Mouse (Mus musculus): ENCODE measurements around the gene AW822073. TPM values are rescaled to one million over a fixed set of nuclear protein-coding genes. Genes with fewer than 3 reads are reported as not detected.
"Not testable (repeated sequence)": the region's sequence is repeated elsewhere in the genome, so short reads cannot be mapped to it uniquely, and the experiment has no call there.

AW822073 gene
- polyA plus RNA-seq, 1 experiment from 2014 or later = not detected

DNA sequence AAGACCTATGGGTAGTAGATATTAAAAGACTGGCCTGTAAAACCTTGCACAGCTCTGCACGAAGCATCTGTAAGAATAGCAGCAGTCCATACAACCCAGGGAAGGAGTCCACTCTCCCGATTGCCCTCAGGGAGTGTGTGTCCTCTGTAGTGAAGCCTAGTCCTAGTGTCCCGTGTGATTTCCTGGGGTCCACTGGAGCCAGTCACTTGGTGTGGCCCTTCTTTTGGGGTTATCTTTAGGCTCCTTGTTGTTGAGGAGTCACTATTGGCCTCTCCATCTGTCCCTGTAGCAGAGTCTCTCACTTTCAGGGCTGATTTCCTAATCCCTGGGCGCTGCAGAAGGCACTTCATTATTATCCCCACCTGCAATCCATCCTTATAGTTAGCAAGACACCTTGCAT, 10.3 kb upstream of the AW822073 start:
- WGBS = 81% methylated on average over 4 of the region's 4 CpGs
- H3K9me3 ChIP-seq (ENCODE audit: control insufficient read depth, low read length) = peaks cover 19% of the 10 kb centered on the region
- H3K4me3 ChIP-seq (ENCODE audit: low read depth, low read length); DNase-seq (ENCODE audit: low spot score); H3K9ac ChIP-seq (ENCODE audit: low read length); H3K27ac ChIP-seq (ENCODE audit: low read depth, low read length); H3K4me2 ChIP-seq (ENCODE audit: low read depth, low read length, severe bottlenecking); H3K36me3 ChIP-seq (ENCODE audit: control insufficient read depth, insufficient read depth, low read length); ATAC-seq (replicated peaks; ENCODE audit: low FRiP score); H3K27me3 ChIP-seq (ENCODE audit: control insufficient read depth, insufficient read depth, low read length); H3K4me1 ChIP-seq (replicated peaks; ENCODE audit: control insufficient read depth, insufficient read depth, low read length): not testable (repeated sequence)

DNA sequence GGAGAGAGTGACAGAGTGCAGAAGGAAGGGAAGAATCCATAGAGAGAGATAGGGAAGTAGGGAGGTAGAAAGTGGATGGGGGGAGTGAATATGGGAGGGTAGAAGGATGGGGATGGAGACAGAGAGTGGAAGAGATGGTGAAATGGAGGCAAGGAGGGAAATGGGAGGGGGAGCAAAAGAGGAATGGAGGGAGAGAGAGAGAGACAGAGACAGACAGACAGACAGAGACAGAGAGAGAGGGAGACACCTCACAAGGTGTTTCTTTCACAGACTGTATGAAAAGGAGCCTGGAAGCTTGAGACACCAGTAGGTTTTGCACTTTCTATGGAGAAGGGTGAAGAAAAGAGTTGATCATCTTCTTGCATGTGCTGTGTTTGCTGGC, 9.0 kb upstream of the AW822073 start:
- ATAC-seq (replicated peaks; ENCODE audit: low FRiP score); DNase-seq (ENCODE audit: low spot score); H3K9ac ChIP-seq (ENCODE audit: low read length); H3K4me2 ChIP-seq (ENCODE audit: low read depth, low read length, severe bottlenecking); H3K36me3 ChIP-seq (ENCODE audit: control insufficient read depth, insufficient read depth, low read length); H3K4me3 ChIP-seq (ENCODE audit: low read depth, low read length); H3K4me1 ChIP-seq (replicated peaks; ENCODE audit: control insufficient read depth, insufficient read depth, low read length); H3K27me3 ChIP-seq (ENCODE audit: control insufficient read depth, insufficient read depth, low read length); H3K27ac ChIP-seq (ENCODE audit: low read depth, low read length): not testable (repeated sequence)
- peaks cover 19% of the 10 kb centered on the region for H3K9me3 ChIP-seq (ENCODE audit: control insufficient read depth, low read length)

DNA sequence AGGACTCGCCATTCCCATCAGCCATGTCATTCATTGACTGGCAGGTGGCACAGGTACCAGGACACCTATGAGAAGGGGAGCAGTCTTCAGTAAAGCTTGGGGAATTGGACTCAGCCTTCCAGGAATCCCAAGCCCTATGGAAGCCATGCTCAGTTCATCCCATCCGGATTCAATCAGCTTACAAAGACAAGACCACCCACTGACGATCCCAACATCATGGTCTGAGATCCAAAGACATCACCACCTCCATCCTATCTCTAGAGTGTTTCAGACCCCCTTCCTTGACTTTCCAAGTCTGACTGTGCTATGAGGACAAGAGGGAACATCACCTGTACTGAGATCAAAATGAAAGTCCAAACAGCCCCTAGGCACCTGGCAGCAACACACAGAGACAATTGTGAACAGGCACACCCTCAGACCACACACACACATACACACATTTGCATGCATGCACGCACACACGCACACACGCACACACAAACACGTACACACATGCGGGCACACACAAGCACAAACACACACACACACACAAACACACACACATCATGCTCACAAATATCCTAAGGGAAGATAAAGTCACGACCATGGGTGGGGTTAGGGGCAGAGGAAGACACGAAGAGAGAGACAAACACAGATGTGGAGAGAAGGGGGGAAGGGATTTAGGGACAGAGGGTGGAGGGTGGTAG, 8.5 kb upstream of the AW822073 start:
- H3K36me3 ChIP-seq (ENCODE audit: control insufficient read depth, insufficient read depth, low read length); H3K4me1 ChIP-seq (replicated peaks; ENCODE audit: control insufficient read depth, insufficient read depth, low read length); H3K9ac ChIP-seq (ENCODE audit: low read length); H3K27ac ChIP-seq (ENCODE audit: low read depth, low read length); H3K4me2 ChIP-seq (ENCODE audit: low read depth, low read length, severe bottlenecking); H3K4me3 ChIP-seq (ENCODE audit: low read depth, low read length); DNase-seq (ENCODE audit: low spot score); H3K27me3 ChIP-seq (ENCODE audit: control insufficient read depth, insufficient read depth, low read length): not testable (repeated sequence)
- 78% methylated on average over 9 of the region's 10 CpGs for WGBS
- ATAC-seq (replicated peaks; ENCODE audit: low FRiP score) = peak; percentile 58
- peaks cover 19% of the 10 kb centered on the region for H3K9me3 ChIP-seq (ENCODE audit: control insufficient read depth, low read length)

DNA sequence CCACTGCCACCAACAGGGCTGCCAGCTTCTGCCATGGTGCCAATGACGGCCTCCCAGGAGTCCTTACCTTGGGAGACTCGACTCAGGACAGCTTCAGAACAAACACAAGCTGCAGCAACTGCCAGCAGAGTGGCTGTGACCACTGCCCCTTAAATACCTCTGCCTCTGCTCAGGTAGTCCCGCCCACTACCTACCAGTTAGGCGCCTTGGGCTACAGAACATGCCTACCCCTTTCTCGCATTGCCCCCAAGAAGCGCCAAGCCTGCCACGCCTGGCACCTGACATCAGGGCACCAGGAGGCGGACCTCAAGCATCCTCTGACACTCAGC, 7.9 kb upstream of the AW822073 start, which contains the start of gene Duxf3:
Duxf3 (minus strand) TSS at position 35 of the 329 bp plus-strand sequence.
- not testable (repeated sequence) for H3K27ac ChIP-seq (ENCODE audit: low read depth, low read length); DNase-seq (ENCODE audit: low spot score); H3K9ac ChIP-seq (ENCODE audit: low read length); H3K27me3 ChIP-seq (ENCODE audit: control insufficient read depth, insufficient read depth, low read length); H3K36me3 ChIP-seq (ENCODE audit: control insufficient read depth, insufficient read depth, low read length); H3K4me2 ChIP-seq (ENCODE audit: low read depth, low read length, severe bottlenecking); H3K4me1 ChIP-seq (replicated peaks; ENCODE audit: control insufficient read depth, insufficient read depth, low read length); H3K4me3 ChIP-seq (ENCODE audit: low read depth, low read length)
- WGBS = 81% methylated on average over 5 of the region's 8 CpGs
- ATAC-seq (replicated peaks; ENCODE audit: low FRiP score) = peak; percentile 64
- H3K9me3 ChIP-seq (ENCODE audit: control insufficient read depth, low read length) = peaks cover 19% of the 10 kb centered on the region

DNA sequence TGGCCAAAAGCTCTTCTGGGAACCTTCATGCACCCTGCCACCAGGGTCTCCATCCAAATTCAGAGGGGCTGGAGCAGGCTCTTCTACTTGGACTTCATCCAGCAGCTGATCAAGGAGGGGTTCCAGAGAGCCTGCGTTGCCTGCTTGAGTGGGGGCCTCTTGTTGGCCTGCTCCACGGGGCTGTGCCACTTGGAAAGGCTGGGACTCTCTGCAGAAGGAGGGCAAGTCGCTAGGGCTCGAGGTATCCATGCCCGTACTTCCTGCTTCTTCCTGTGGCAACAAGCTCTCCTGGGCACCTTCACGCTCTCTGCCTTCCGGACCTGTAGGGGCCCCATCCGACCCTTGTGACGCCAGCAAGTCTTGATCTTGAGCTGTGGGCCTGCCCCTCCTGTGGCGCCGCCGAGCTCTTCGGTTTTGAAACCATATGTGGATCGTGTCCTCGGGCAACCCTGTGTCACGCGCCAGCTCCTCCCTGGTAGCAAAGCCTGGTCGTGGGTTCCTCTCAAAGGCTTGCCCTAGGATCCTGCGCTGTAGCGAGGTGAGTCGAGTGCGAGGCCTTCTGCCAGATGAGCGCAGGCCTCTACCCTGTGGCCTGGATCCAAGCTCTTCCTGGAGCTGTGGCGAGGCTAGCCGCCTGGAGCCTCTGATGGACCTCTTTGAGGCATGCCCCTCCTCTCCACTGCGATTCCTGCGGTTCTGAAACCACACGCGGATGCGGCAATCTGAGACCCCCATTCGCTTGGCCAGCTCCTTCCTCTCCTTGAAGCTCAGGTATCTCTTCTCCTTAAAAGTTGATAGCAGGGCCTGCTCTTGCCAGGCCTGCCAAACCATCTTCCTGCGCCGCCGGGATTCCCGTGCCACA, 7.3 kb upstream of the AW822073 start:
- DNase-seq (ENCODE audit: low spot score) (peak; percentile 86), ATAC-seq (replicated peaks; ENCODE audit: low FRiP score) (peak; percentile 80)
- not testable (repeated sequence) for H3K36me3 ChIP-seq (ENCODE audit: control insufficient read depth, insufficient read depth, low read length); H3K4me3 ChIP-seq (ENCODE audit: low read depth, low read length); H3K9ac ChIP-seq (ENCODE audit: low read length); H3K27me3 ChIP-seq (ENCODE audit: control insufficient read depth, insufficient read depth, low read length); H3K27ac ChIP-seq (ENCODE audit: low read depth, low read length); H3K4me1 ChIP-seq (replicated peaks; ENCODE audit: control insufficient read depth, insufficient read depth, low read length); H3K4me2 ChIP-seq (ENCODE audit: low read depth, low read length, severe bottlenecking)
- H3K9me3 ChIP-seq (ENCODE audit: control insufficient read depth, low read length) = peaks cover 19% of the 10 kb centered on the region
- WGBS = 89% methylated on average over 31 of the region's 35 CpGs

DNA sequence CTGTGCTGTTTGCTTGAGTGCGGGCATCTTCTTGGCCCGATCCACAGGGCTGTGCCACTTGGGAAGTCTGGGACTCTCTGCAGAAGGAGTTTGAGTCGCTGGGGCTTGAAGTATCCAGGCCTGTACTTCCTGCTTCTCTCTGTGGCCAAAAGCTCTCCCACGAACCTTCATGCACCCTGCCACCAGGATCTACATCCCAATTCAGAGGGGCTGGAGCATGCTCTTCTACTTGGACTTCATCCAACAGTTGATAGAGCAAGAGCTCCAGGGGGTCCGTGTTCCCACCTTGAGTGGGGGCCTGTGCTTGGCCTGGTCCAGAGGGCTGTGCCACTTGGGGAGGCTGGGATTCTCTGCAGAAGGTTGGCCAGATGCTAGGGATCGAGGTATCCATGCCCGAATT, 6.4 kb upstream of the AW822073 start:
- H3K9me3 ChIP-seq (ENCODE audit: control insufficient read depth, low read length) = peaks cover 20% of the 10 kb centered on the region
- not testable (repeated sequence) for H3K27me3 ChIP-seq (ENCODE audit: control insufficient read depth, insufficient read depth, low read length); H3K4me3 ChIP-seq (ENCODE audit: low read depth, low read length); H3K4me2 ChIP-seq (ENCODE audit: low read depth, low read length, severe bottlenecking); H3K4me1 ChIP-seq (replicated peaks; ENCODE audit: control insufficient read depth, insufficient read depth, low read length); H3K27ac ChIP-seq (ENCODE audit: low read depth, low read length); H3K36me3 ChIP-seq (ENCODE audit: control insufficient read depth, insufficient read depth, low read length); H3K9ac ChIP-seq (ENCODE audit: low read length)
- ATAC-seq (replicated peaks; ENCODE audit: low FRiP score) (peak; percentile 30), DNase-seq (ENCODE audit: low spot score) (peak; percentile 67)
- 87% methylated on average over 5 of the region's 7 CpGs for WGBS

DNA sequence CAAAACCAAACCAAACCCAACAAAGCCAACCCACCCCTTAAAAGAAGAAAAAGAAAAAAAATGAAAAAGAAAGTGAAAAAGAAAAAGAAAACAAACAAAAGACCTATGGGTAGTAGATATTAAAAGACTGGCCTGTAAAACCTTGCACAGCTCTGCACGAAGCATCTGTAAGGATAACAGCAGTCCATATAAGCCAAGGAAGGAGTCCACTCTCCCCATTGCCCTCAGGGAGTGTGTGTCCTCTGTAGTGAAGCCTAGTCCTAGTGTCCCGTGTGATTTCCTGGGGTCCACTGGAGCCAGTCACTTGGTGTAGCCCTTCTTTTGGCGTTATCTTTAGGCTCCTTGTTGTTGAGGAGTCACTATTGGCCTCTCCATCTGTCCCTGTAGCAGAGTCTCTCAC, 5.3 kb upstream of the AW822073 start:
- not testable (repeated sequence) for H3K4me1 ChIP-seq (replicated peaks; ENCODE audit: control insufficient read depth, insufficient read depth, low read length); H3K4me2 ChIP-seq (ENCODE audit: low read depth, low read length, severe bottlenecking); H3K9ac ChIP-seq (ENCODE audit: low read length); H3K27me3 ChIP-seq (ENCODE audit: control insufficient read depth, insufficient read depth, low read length); H3K27ac ChIP-seq (ENCODE audit: low read depth, low read length); H3K4me3 ChIP-seq (ENCODE audit: low read depth, low read length); DNase-seq (ENCODE audit: low spot score); ATAC-seq (replicated peaks; ENCODE audit: low FRiP score); H3K36me3 ChIP-seq (ENCODE audit: control insufficient read depth, insufficient read depth, low read length)
- 54% methylated on average over 3 of the region's 3 CpGs for WGBS
- H3K9me3 ChIP-seq (ENCODE audit: control insufficient read depth, low read length) = peaks cover 20% of the 10 kb centered on the region

DNA sequence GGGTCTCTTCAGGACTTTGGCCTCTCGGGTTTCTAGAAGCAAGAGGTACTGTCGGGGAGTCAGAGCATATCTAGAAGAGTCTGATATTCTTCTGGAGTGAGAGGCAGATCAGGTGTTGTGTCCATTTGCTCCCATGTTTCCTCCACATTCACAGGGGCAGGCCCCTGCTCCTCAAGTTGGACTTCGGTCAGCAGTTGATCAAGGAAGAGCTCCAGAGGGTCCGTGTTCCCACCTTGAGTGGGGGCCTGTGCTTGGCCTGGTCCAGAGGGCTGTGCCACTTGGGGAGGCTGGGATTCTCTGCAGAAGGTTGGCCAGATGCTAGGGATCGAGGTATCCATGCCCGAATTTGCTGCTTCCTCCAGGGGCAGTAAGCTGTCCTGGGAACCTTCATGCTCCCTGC, 3.1 kb upstream of the AW822073 start:
- DNase-seq (ENCODE audit: low spot score); H3K27me3 ChIP-seq (ENCODE audit: control insufficient read depth, insufficient read depth, low read length); H3K4me3 ChIP-seq (ENCODE audit: low read depth, low read length); H3K27ac ChIP-seq (ENCODE audit: low read depth, low read length); H3K9ac ChIP-seq (ENCODE audit: low read length); ATAC-seq (replicated peaks; ENCODE audit: low FRiP score); H3K36me3 ChIP-seq (ENCODE audit: control insufficient read depth, insufficient read depth, low read length); H3K4me1 ChIP-seq (replicated peaks; ENCODE audit: control insufficient read depth, insufficient read depth, low read length); H3K4me2 ChIP-seq (ENCODE audit: low read depth, low read length, severe bottlenecking): not testable (repeated sequence)
- 87% methylated on average over 2 of the region's 6 CpGs for WGBS
- peaks cover 18% of the 10 kb centered on the region for H3K9me3 ChIP-seq (ENCODE audit: control insufficient read depth, low read length)

DNA sequence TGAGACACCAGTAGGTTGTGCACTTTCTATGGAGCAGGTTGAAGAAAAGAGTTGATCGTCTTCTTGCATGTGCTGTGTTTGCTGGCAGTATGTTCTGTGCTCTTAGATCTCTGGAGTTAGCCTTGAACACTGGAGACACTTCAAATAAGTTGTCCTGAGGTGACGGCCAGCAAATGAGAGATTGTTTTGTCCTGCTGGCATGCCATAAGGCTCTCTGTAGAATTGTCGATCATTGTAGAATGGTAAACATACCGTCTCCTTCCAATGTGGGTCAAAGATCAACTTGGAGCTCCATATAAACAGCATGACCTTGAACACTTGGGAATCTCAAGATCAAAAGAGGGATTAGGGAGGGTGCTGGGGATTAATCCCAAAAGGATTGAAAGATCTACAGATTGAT, 1.6 kb upstream of the AW822073 start:
- DNase-seq (ENCODE audit: low spot score); H3K27me3 ChIP-seq (ENCODE audit: control insufficient read depth, insufficient read depth, low read length); H3K4me1 ChIP-seq (replicated peaks; ENCODE audit: control insufficient read depth, insufficient read depth, low read length); H3K36me3 ChIP-seq (ENCODE audit: control insufficient read depth, insufficient read depth, low read length); ATAC-seq (replicated peaks; ENCODE audit: low FRiP score); H3K9me3 ChIP-seq (ENCODE audit: control insufficient read depth, low read length); H3K4me3 ChIP-seq (ENCODE audit: low read depth, low read length); H3K27ac ChIP-seq (ENCODE audit: low read depth, low read length); H3K9ac ChIP-seq (ENCODE audit: low read length); H3K4me2 ChIP-seq (ENCODE audit: low read depth, low read length, severe bottlenecking): not testable (repeated sequence)
- WGBS = 80% methylated on average over 4 of the region's 4 CpGs

All from forebrain, embryonic 11.5 days (tissue).